Mouse (Mus musculus) granulocyte monocyte progenitor cell, adult 5-6 weeks (primary cell): ENCODE results near the gene Sec31b. TPM values are rescaled to one million over a fixed set of nuclear protein-coding genes. Genes with fewer than 3 reads are reported as not detected.
A peak's percentile ranks its signal among the peaks of the same experiment; 100 is the strongest.

Source experiments
- ATAC-seq: replicated peaks from 2 replicates; pipeline ENCODE4 v1.8.0; 2016; ENCODE audit warnings: mild to moderate bottlenecking, moderate TSS enrichment, inconsistent platforms; ENCODE audit not compliant: poor library complexity, severe bottlenecking
- total RNA-seq, 2 experiments: library from RNA; stranded (forward) in 1 of 2; stranded (reverse) in 1 of 2; fragments of 200-712, 200-1000 nt in 1 of 2; fragments of >200 nt in 1 of 2; fragmentation: Nextera tagmentation in 1 of 2; gene quantifications; 2 replicates each; pipeline ENCODE4 v1.2.3; 2014 to 2017

Gene Sec31b
- total RNA-seq, 2 experiments from 2014 or later = 0.62 to 0.67 TPM

DNA sequence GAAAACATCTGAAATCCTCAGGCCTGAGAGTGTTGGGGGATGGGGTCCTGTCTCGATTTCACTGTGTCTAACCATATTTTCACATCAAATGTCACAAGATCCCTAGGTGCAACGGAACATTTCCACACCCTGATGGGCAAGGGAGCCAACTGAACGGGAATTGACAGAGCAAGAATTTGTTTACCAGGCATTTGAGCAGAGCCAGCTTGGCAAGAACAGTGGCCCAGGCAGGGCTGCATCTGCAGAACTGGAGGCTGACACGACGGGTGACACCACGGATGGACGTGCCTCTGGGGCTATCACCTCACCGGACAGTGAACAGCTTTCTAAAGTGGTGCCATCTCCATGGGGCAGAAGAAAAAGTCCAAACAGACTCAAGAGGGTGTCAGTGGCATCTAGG, 8.2 kb downstream of the Sec31b start:
- ATAC-seq = no peak

DNA sequence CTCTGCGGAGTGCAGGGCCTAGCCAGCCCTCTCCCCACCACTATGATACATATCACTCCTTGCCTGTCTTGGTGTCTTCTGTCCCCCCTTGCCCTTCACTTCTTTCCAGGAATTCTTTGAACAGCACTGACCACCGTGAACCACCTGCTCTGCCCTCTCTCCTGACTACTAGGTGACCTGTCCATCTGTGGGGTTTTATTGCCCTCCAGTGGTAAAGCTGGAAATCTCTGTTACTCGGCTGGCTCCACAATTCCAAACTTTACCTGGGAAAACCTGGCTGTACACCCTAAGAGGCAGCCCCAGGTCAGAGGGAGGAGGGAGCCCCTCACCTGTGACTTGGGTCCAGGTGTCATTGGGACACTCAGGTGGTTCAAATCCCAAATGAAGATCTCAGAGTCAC, 10.3 kb downstream of the Sec31b start:
- ATAC-seq = no peak

DNA sequence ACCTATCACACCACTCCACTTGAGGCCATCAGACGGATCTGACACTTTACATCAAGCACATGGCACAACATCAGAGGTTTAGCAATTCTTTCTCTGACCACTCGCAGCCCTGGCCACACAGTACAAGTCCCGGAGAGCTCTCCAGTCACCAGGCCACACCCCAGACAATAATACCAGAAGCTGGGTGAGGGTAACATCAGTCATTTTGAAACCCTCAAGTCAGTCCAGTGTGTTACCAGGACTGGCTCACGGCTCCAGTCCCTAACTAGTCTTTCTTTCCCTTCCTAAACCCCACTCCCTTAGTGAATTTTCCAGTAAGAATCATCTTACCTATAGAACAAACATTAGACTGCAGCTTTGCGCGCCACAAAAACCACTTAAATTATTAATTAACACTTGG, 15.6 kb downstream of the Sec31b start:
- ATAC-seq = no peak

- ATAC-seq = peak; percentile 97
Observed at GRCm38 (mm10) chr19:44525551-44526205, 20.0 kb downstream of the Sec31b start.

DNA sequence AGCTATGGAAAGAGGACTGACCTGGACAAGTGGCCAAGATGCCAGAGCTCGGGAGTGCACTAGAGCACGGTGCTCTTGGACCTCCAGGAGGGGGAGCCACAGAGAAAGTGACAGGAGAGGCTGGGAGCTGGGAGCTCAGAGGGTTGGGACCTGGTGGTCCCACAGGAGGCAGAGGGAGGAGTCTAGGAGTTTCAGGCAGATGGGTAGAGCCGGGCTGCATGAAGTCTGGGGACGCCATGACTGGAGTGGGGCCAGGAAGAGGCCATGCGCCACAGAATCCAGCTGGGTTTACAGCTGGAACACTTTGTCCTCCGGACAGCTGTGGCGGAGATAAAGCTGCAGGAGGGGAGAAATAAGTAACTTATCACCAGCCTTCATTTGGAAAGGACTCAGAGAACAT, 26.5 kb downstream of the Sec31b start:
- ATAC-seq = no peak

- ATAC-seq = no peak
Observed at GRCm38 (mm10) chr19:44517996-44518768, 27.5 kb downstream of the Sec31b start.

DNA sequence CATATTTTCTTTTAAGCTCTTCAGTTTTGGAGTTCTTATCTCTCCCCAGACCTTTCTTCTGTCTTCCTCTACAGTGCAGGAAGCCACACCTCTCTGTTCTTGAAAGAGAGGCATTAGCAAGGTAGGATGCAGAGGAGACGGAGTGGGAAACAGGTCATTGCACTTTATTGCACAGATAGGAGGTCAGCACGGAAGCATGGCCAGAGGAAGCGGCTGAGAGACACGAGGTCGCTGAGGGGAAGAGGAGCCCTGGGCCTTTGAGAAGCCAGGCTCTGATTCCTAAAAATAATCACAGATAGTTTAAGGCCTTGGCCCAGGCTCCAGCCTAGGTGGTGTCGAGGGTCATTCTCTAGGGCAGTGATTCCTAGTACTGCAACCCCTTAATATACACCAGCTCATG, 29.9 kb downstream of the Sec31b start:
- ATAC-seq = no peak

DNA sequence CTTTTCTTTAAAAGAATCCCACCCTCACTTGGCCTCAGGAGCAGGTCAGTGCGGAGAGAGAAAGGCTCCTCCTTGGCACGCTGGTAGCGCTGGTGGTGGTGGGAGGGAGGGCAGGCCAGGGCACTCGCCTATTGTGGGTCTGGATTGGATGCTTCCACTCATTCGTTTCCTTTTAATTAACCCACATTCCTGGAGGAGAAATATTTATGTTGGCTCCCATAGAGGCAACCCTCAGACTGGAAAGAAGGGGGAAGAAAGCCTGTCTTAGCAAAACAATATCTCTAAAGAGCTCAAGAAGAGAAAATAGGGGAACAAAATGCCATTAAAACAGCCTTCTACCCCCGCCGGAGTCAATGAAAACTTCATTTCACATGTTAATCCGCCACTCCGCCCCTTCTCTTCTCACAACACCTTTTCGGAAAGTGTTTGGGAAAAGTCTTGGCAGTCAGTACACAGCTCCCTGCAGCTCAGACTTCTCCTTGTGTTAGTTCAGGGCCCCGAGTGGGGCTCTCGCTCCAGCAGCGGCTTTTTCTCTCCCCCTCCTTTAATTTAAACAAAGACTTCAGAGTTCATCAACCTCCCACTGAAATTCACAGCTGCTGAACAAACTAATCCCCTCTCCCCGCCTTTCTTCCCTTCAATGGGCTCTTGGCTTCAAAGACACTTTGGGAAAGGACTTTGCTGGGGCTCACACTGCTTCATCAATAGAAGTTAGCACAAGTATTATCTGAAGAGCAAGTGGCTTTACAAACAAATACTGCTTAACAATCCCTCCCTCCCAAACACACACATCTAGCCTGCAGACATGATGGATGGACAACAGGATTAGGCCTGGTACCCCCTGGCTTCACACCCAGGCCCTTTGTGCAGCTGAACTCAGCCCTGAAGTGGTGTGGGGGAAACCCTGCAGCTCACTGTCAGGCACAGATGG, 30.9 kb downstream of the Sec31b start:
- ATAC-seq = no peak

- no peak for ATAC-seq
Observed at GRCm38 (mm10) chr19:44513921-44514482, 31.7 kb downstream of the Sec31b start.

GRCm38 (mm10) chr19:44513054-44513833, 32.4 kb downstream of the Sec31b start:
- ATAC-seq = no peak

DNA sequence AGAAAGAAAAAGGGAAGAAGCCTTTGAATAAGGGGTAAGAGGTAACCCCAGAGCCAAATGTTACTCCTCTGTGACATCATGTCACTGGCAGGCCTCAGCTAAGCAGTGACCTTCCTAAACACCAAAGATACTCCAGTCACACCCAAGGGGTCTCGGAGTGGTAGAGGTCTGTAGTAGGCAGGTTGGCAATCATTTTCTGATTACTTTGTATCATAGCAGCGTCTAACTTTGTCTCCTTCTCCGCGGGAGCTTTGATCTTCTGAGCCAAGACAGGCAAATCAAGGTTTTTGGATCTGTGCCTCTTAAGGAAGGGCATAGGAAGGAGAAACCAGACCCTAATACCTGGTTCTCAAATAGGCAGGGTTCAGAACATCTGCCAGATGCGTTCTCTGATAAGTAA, 33.1 kb downstream of the Sec31b start:
- no peak for ATAC-seq

- ATAC-seq = 0 out of 2 replicates have a peak, but pooled peaks have one; percentile 36
Observed at GRCm38 (mm10) chr19:44511451-44512231, 34.0 kb downstream of the Sec31b start.

- ATAC-seq = 0 out of 2 replicates have a peak, but pooled peaks have one; percentile 9
Observed at GRCm38 (mm10) chr19:44510534-44511175, 35.0 kb downstream of the Sec31b start.

DNA sequence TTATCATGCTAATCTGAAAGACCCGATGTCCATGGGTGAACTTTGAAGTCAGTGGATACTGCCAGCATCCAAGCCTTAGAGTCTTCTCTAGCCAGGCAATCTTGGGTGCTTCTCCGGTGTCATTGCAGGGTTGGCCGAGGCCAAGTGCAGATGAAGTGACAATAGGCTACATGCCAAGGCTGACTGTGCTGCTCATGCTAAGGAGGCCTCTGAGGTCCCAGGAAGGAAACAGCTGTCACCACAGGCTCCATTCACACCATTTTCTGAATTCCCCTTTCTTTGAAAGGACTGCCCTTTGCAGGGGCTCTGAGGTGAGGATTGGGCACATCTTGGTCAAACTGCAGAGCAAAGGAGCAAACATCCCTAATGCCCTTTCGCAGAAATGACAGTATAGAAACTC, 42.9 kb downstream of the Sec31b start:
- no peak for ATAC-seq

- ATAC-seq = no peak
Observed at GRCm38 (mm10) chr19:44501925-44502324, 43.7 kb downstream of the Sec31b start.

- no peak for ATAC-seq
Observed at GRCm38 (mm10) chr19:44500240-44500639, 45.4 kb downstream of the Sec31b start.

- no peak for ATAC-seq
Observed at GRCm38 (mm10) chr19:44498936-44499335, 46.7 kb downstream of the Sec31b start.

DNA sequence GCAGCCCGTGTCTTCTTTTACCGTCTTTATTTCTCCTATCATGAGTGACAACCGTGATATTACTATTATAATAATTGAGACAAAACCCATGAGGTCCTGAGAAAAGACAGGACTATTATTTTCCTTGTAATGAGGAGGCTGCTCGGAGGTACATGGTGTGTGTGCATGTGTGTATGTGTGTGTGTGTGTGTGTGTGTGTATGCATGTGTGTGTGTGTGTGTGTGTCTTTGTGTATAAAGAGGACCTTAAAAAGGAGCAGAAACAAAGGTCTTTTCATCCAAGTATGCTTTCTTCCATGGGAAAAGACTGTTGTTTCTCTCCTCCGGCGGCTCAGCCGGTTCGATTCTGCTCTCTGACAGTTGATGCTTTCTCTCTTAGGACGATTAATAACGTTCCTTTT, 48.7 kb downstream of the Sec31b start:
- ATAC-seq = no peak
